Mouse (Mus musculus) MEL (cell line): ENCODE measurements around the gene Nmrk2. TPM values are rescaled to one million over a fixed set of nuclear protein-coding genes. Genes with fewer than 3 reads are reported as not detected.

Source experiments
- DNase-seq: peaks from one replicate; pipeline ENCODE4 v3.0.0; 2011; ENCODE audit warnings: low read depth, low spot score
- H3K27ac ChIP-seq: 2 replicates; pipeline ENCODE4 v1.5.1; 2012; ENCODE audit warnings: low read depth, mild to moderate bottlenecking, control low read depth, low read length, moderate library complexity; ENCODE audit not compliant: control insufficient read depth
- H3K27me3 ChIP-seq, 2 experiments: fragments of 150-350 bp in 1 of 2; sonication (generic) in 1 of 2; 2 replicates each; pipeline ENCODE4 v1.6.1; 2012; ENCODE audit warnings: low read length in 2 of 2, mild to moderate bottlenecking in 2 of 2, improper control_type of control experiment in 1 of 2, moderate library complexity in 1 of 2; ENCODE audit not compliant: insufficient read depth in 2 of 2, control insufficient read depth in 1 of 2
- H3K36me3 ChIP-seq, 2 experiments: 2 replicates each; pipeline ENCODE4 v1.6.1; 2012 to 2014; ENCODE audit warnings: low read length in 2 of 2, improper control_type of control experiment in 1 of 2, inconsistent platforms in 1 of 2, mild to moderate bottlenecking in 1 of 2; ENCODE audit not compliant: insufficient read depth in 2 of 2, control insufficient read depth in 1 of 2
- H3K4me1 ChIP-seq, 2 experiments: fragments of 150-350 bp in 1 of 2; sonication (generic) in 1 of 2; 2 replicates each; pipeline ENCODE4 v1.6.1; 2012; ENCODE audit warnings: low read length in 2 of 2, improper control_type of control experiment in 1 of 2, mild to moderate bottlenecking in 1 of 2; ENCODE audit not compliant: insufficient read depth in 2 of 2, control insufficient read depth in 1 of 2
- H3K4me3 ChIP-seq, 2 experiments: fragments of 150-350 bp in 1 of 2; sonication (generic) in 1 of 2; 2 replicates each; pipeline ENCODE4 v1.5.1; 2012; ENCODE audit warnings: low read depth in 2 of 2, low read length in 2 of 2, mild to moderate bottlenecking in 2 of 2, moderate library complexity in 2 of 2, control low read depth in 1 of 2, improper control_type of control experiment in 1 of 2; ENCODE audit not compliant: control insufficient read depth in 1 of 2, insufficient read depth in 1 of 2
- H3K79me2 ChIP-seq: 2 replicates; pipeline ENCODE4 v1.6.1; 2012; ENCODE audit warnings: mild to moderate bottlenecking, low read length, moderate library complexity; ENCODE audit not compliant: control insufficient read depth, poor library complexity, insufficient read depth
- H3K9ac ChIP-seq: 2 replicates; pipeline ENCODE4 v1.6.1; 2012; ENCODE audit warnings: low read depth, mild to moderate bottlenecking, control low read depth, low read length, moderate library complexity; ENCODE audit not compliant: control insufficient read depth, poor library complexity, severe bottlenecking
- H3K9me3 ChIP-seq: fragments of 150-350 bp; sonication (generic); replicated peaks from 2 replicates; pipeline ENCODE4 v1.6.1; 2012; ENCODE audit warnings: mild to moderate bottlenecking, low read length, improper control_type of control experiment, moderate library complexity; ENCODE audit not compliant: insufficient read depth
- CHD1 ChIP-seq: IDR thresholded peaks from 2 replicates; pipeline ENCODE4 v1.6.1; 2012; ENCODE audit warnings: low read depth, mild to moderate bottlenecking, inconsistent platforms, low read length, improper control_type of control experiment
- EP300 ChIP-seq, 2 experiments: IDR thresholded peaks; 2 replicates each; pipeline ENCODE4 v1.6.1; 2011; ENCODE audit warnings: improper control_type of control experiment in 2 of 2, low read length in 2 of 2, low read depth in 1 of 2, mild to moderate bottlenecking in 1 of 2
- ETS1 ChIP-seq: IDR thresholded peaks from 2 replicates; pipeline ENCODE4 v1.6.1; 2012; ENCODE audit warnings: low read depth, mild to moderate bottlenecking, inconsistent platforms, low read length, improper control_type of control experiment, moderate library complexity
- HCFC1 ChIP-seq: IDR thresholded peaks from 2 replicates; pipeline ENCODE4 v1.6.1; 2012; ENCODE audit warnings: low read depth, mild to moderate bottlenecking, inconsistent platforms, low read length, improper control_type of control experiment, moderate library complexity
- MAZ ChIP-seq: IDR thresholded peaks from 2 replicates; pipeline ENCODE4 v1.6.1; 2012; ENCODE audit warnings: low read depth, mild to moderate bottlenecking, inconsistent platforms, low read length, improper control_type of control experiment
- MEF2A ChIP-seq: IDR thresholded peaks from 2 replicates; pipeline ENCODE4 v1.6.1; 2014; ENCODE audit warnings: low read depth, mild to moderate bottlenecking, inconsistent platforms, low read length, improper control_type of control experiment; ENCODE audit not compliant: poor library complexity, insufficient replicate concordance, severe bottlenecking; ENCODE audit errors: extremely low read depth
- POLR2AphosphoS2 ChIP-seq: IDR thresholded peaks from 2 replicates; pipeline ENCODE4 v1.6.1; 2011; ENCODE audit warnings: low read length, improper control_type of control experiment
- RAD21 ChIP-seq: IDR thresholded peaks from 2 replicates; pipeline ENCODE4 v1.6.1; 2011; ENCODE audit warnings: mild to moderate bottlenecking, low read depth, low read length, improper control_type of control experiment
- SIN3A ChIP-seq: IDR thresholded peaks from 2 replicates; pipeline ENCODE4 v1.6.1; 2012; ENCODE audit warnings: low read length, improper control_type of control experiment, inconsistent platforms
- TAL1 ChIP-seq: IDR thresholded peaks from 2 replicates; pipeline ENCODE4 v1.6.1; 2012; ENCODE audit warnings: mild to moderate bottlenecking, inconsistent platforms, low read length, moderate library complexity, mixed read lengths
- TBP ChIP-seq: IDR thresholded peaks from 2 replicates; pipeline ENCODE4 v1.8.0; 2011; ENCODE audit warnings: low read depth, low read length, improper control_type of control experiment
- TCF12 ChIP-seq: IDR thresholded peaks from 2 replicates; pipeline ENCODE4 v1.6.1; 2014; ENCODE audit warnings: low read depth, mild to moderate bottlenecking, inconsistent platforms, low read length, improper control_type of control experiment, moderate library complexity
- USF2 ChIP-seq, 2 experiments: IDR thresholded peaks; 2 replicates each; pipeline ENCODE4 v1.6.1; 2011 to 2012; ENCODE audit warnings: improper control_type of control experiment in 2 of 2, low read length in 2 of 2, borderline replicate concordance in 1 of 2, inconsistent platforms in 1 of 2, low read depth in 1 of 2, mild to moderate bottlenecking in 1 of 2; ENCODE audit not compliant: insufficient read depth in 1 of 2
- ZC3H11A ChIP-seq: IDR thresholded peaks from 2 replicates; pipeline ENCODE4 v1.6.1; 2012; ENCODE audit warnings: low read depth, mild to moderate bottlenecking, inconsistent platforms, low read length, improper control_type of control experiment
- ZKSCAN1 ChIP-seq: IDR thresholded peaks from 2 replicates; pipeline ENCODE4 v1.6.1; 2012; ENCODE audit warnings: low read depth, mild to moderate bottlenecking, inconsistent platforms, low read length, improper control_type of control experiment, moderate library complexity
- ZMIZ1 ChIP-seq: IDR thresholded peaks from 2 replicates; pipeline ENCODE4 v1.6.1; 2012; ENCODE audit warnings: low read depth, mild to moderate bottlenecking, inconsistent platforms, low read length, improper control_type of control experiment, moderate library complexity
- ZNF384 ChIP-seq: IDR thresholded peaks from 2 replicates; pipeline ENCODE4 v1.6.1; 2012; ENCODE audit warnings: low read depth, mild to moderate bottlenecking, inconsistent platforms, low read length, improper control_type of control experiment
- polyA plus RNA-seq, 2 experiments: library from polyadenylated mRNA; stranded (reverse) in 1 of 2; unstranded in 1 of 2; fragments of >175 nt in 1 of 2; fragments of >200 nt in 1 of 2; gene quantifications; 2 replicates each; pipeline versions ENCODE4 v1.2.1 to v1.2.4; 2012; ENCODE audit warnings: low replicate concordance in 2 of 2, low read depth in 1 of 2; ENCODE audit not compliant: insufficient read length in 2 of 2, insufficient read depth in 1 of 2, missing spikeins in 1 of 2
- total RNA-seq: library from RNA; depleted of rRNA; stranded (reverse); fragments of 300-350 nt; gene quantifications from 2 replicates; pipeline ENCODE4 v1.2.3, GENCODE M21; 2012

Gene Nmrk2
- total and polyA plus RNA-seq, 3 experiments, result not detected

DNA sequence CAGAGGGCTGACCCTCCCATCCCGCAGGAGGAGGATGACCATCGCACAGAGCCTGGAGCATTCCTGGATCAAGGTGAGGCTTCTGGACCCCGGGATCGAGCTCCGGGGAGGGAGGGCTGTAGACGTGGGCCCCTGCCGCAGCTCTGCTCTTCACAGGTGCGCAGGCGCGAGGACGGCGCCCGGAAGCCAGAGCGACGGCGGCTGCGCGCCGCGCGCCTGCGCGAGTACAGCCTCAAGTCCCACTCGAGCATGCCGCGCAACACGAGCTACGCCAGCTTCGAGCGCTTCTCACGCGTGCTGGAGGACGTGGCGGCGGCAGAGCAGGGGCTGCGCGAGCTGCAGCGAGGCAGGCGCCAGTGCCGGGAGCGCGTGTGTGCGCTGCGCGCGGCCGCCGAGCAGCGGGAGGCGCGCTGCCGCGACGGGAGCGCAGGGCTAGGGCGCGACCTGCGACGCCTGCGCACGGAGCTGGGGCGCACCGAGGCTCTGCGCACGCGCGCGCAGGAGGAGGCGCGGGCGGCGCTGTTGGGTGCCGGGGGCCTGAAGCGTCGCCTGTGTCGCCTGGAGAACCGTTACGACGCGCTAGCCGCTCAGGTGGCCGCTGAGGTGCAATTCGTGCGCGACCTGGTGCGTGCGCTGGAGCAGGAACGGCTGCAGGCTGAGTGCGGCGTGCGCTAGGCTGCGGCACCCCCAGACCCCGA lies 9.4 kb downstream of the Nmrk2 start (continued):
- TF ChIP-seq USF2 (IDR thresholded peaks at IDR 0.05; ENCODE audit: borderline replicate concordance in 1 of 2, insufficient read depth in 1 of 2, low read depth in 1 of 2, low read length in 2 of 2) (no peak), TCF12 (peak; percentile 26), HCFC1 (peak; percentile 67), ZKSCAN1 (no peak), ETS1 (no peak), ZMIZ1 (peak; percentile 79), TBP (no peak), SIN3A (peak; percentile 47; the same call in 1 of the 2 replicates), ZC3H11A (no peak), CHD1 (no peak), TAL1 (no peak), POLR2AphosphoS2 (peak; percentile 89)

DNA sequence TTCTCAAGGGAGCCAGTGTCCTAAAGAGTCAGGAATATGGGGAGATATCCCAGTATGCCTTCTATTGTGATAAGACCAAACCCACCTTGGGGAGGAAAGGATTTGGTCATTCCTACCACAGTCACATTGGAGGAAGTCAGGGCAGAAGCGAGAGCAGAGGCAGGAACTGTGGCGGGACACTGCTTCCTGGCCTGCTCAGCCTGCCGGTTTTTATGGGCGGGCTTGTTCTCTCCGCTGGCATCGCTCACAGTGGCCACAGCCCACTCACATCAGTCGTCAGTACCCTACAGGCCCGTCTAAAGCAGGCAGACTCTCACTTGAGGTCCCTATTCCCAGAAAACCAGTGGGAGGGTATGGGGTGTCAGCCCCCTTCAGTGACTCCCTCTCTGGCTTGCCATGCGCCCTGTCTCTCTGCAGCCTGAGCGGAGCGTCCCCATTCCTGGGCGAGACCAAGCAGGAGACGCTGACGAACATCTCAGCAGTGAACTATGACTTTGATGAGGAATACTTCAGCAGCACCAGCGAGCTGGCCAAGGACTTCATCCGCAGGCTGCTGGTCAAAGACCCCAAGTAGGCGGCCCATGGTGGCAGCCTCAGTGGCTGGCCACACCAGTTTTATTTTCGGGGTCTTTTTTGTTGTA lies 10.4 kb downstream of the Nmrk2 start:
- Histone ChIP-seq H3K9ac (peak overlapping the region; percentile 93; the same call in 1 of the 2 replicates), H3K36me3 (no peaks in the 10 kb centered on the region), H3K79me2 (peaks cover 3% of the 10 kb centered on the region; the same call in 1 of the 2 replicates), H3K27me3 (no peaks in the 10 kb centered on the region), H3K9me3 (no peaks in the 10 kb centered on the region), H3K27ac (no peak overlapping the region), H3K4me1 (peaks cover 0 to 14% of the 10 kb centered on the region in 2 experiments; a peak in 2 of 4 replicates), H3K4me3 (no peak overlapping the region; a peak in 1 of 4 replicates)
- TF ChIP-seq MAZ (no peak), ZNF384 (no peak), POLR2AphosphoS2 (no peak), EP300 (IDR thresholded peaks at IDR 0.05; ENCODE audit: low read depth in 1 of 2, low read length in 2 of 2) (no peak), MEF2A (no peak), TAL1 (no peak), RAD21 (no peak)
- DNase-seq, result no peak
